Mouse (Mus musculus) kidney, embryonic 15.5 days (tissue): ENCODE data around the gene Plekha6. TPM values are rescaled to one million over a fixed set of nuclear protein-coding genes. Genes with fewer than 3 reads are reported as not detected.

Source experiments
- ATAC-seq: fragments of 200-750 bp; cut with Nextera tagmentation; replicated peaks from 2 replicates; pipeline ENCODE4 v1.8.0; 2017; ENCODE audit warnings: moderate TSS enrichment; ENCODE audit not compliant: low FRiP score
- H3K27ac ChIP-seq: fragments of 300-500 bp; sonication (generic); 2 replicates; pipeline ENCODE4 v1.5.1; 2015; ENCODE audit warnings: mild to moderate bottlenecking, inconsistent platforms
- H3K27me3 ChIP-seq: fragments of 300-500 bp; sonication (generic); 2 replicates; pipeline ENCODE4 v1.6.1; 2015; ENCODE audit warnings: inconsistent platforms
- H3K36me3 ChIP-seq: fragments of 300-500 bp; sonication (generic); 2 replicates; pipeline ENCODE4 v1.6.1; 2015; ENCODE audit warnings: inconsistent platforms
- H3K4me1 ChIP-seq: fragments of 300-500 bp; sonication (generic); 2 replicates; pipeline ENCODE4 v1.6.1; 2015; ENCODE audit warnings: inconsistent platforms
- H3K4me2 ChIP-seq: fragments of 300-500 bp; sonication (generic); 2 replicates; pipeline ENCODE4 v1.6.1; 2015; ENCODE audit warnings: moderate library complexity, mild to moderate bottlenecking, inconsistent platforms
- H3K4me3 ChIP-seq: fragments of 300-500 bp; sonication (generic); replicated peaks from 2 replicates; pipeline ENCODE4 v1.5.1; 2015; ENCODE audit warnings: mild to moderate bottlenecking, inconsistent platforms
- H3K9ac ChIP-seq: fragments of 300-500 bp; sonication (generic); 2 replicates; pipeline ENCODE4 v1.6.1; 2015; ENCODE audit warnings: mild to moderate bottlenecking, inconsistent platforms
- H3K9me3 ChIP-seq: fragments of 300-500 bp; sonication (generic); replicated peaks from 2 replicates; pipeline ENCODE4 v1.6.1; 2016; ENCODE audit warnings: inconsistent platforms
- whole genome bisulfite sequencing: fragments of 180-500 bp; shearing (Covaris S2); methylation state at CpG from one replicate; pipeline ENCODE4 v1.1.7; 2015; ENCODE audit warnings: mixed read lengths; 5-methylcytosine and 5-hydroxymethylcytosine counted together
- polyA plus RNA-seq: library from polyadenylated mRNA; unstranded; fragments of >200 nt; fragmentation: Nextera tagmentation; extraction: Ambion mirVana; gene quantifications from 2 replicates; pipeline ENCODE4 v1.2.1, GENCODE M21; 2015

Gene Plekha6
- polyA plus RNA-seq, 1 experiment from 2014 or later, result 6.9 TPM

GRCm38 (mm10) chr1:133254856-133255764, 91.1 kb downstream of the Plekha6 start:
- Histone ChIP-seq H3K9ac (0 out of 2 replicates have a peak overlapping the region, but pooled peaks have one; percentile 26), H3K27me3 (no peaks in the 10 kb centered on the region), H3K4me1 (peaks cover 80% of the 10 kb centered on the region), H3K4me2 (peak overlapping the region; percentile 24; the same call in 1 of the 2 replicates), H3K27ac (peak overlapping the region; percentile 91), H3K36me3 (no peaks in the 10 kb centered on the region), H3K4me3 (no peak overlapping the region), H3K9me3 (no peaks in the 10 kb centered on the region)
- 29% methylated on average over 9 of the region's 9 CpGs for WGBS
- no peak for ATAC-seq

GRCm38 (mm10) chr1:133255776-133256175, 91.8 kb downstream of the Plekha6 start:
- H3K36me3 ChIP-seq, result no peaks in the 10 kb centered on the region
- no peak overlapping the region for H3K4me3 ChIP-seq
- H3K9ac ChIP-seq, result no peak overlapping the region
- H3K4me2 ChIP-seq, result peak overlapping the region; percentile 24
- no peaks in the 10 kb centered on the region for H3K9me3 ChIP-seq
- H3K4me1 ChIP-seq, result peaks cover 74% of the 10 kb centered on the region
- H3K27me3 ChIP-seq, result no peaks in the 10 kb centered on the region
- peak overlapping the region; percentile 91 for H3K27ac ChIP-seq
- no peak for ATAC-seq
- WGBS, result 32% methylated on average over 5 of the region's 5 CpGs

- Histone ChIP-seq H3K9ac (no peak overlapping the region), H3K9me3 (no peaks in the 10 kb centered on the region), H3K36me3 (no peaks in the 10 kb centered on the region), H3K27me3 (no peaks in the 10 kb centered on the region), H3K4me1 (peaks cover 69% of the 10 kb centered on the region), H3K4me2 (peak overlapping the region; percentile 24), H3K27ac (peak overlapping the region; percentile 91), H3K4me3 (no peak overlapping the region)
- WGBS, result 71% methylated on average over 8 of the region's 8 CpGs
- no peak for ATAC-seq
These were observed 92.3 kb downstream of the Plekha6 start for GRCm38 (mm10) chr1:133256347-133256746.

GRCm38 (mm10) chr1:133258694-133259093, 94.7 kb downstream of the Plekha6 start:
- H3K4me3 ChIP-seq, result no peak overlapping the region
- no peak for ATAC-seq
- no peaks in the 10 kb centered on the region for H3K9me3 ChIP-seq
- no peak overlapping the region for H3K9ac ChIP-seq
- no peak overlapping the region for H3K4me2 ChIP-seq
- 63% methylated on average over 6 of the region's 6 CpGs for WGBS
- peaks cover 45% of the 10 kb centered on the region for H3K4me1 ChIP-seq
- H3K36me3 ChIP-seq, result 0 out of 2 replicates have a peak, but pooled peaks cover 4% of the 10 kb centered on the region
- H3K27me3 ChIP-seq, result no peaks in the 10 kb centered on the region
- no peak overlapping the region for H3K27ac ChIP-seq

GRCm38 (mm10) chr1:133262628-133263027, 98.6 kb downstream of the Plekha6 start:
- H3K36me3 ChIP-seq, result 0 out of 2 replicates have a peak, but pooled peaks cover 4% of the 10 kb centered on the region
- no peak overlapping the region for H3K4me3 ChIP-seq
- no peak for ATAC-seq
- no peak overlapping the region for H3K4me2 ChIP-seq
- no peak overlapping the region for H3K27ac ChIP-seq
- H3K27me3 ChIP-seq, result no peaks in the 10 kb centered on the region; the same call in 1 of the 2 replicates
- H3K9me3 ChIP-seq, result no peaks in the 10 kb centered on the region
- peaks cover 31% of the 10 kb centered on the region for H3K4me1 ChIP-seq
- WGBS, result 85% methylated on average over 6 of the region's 6 CpGs
- H3K9ac ChIP-seq, result no peak overlapping the region

GRCm38 (mm10) chr1:133263134-133263533, 99.1 kb downstream of the Plekha6 start:
- Histone ChIP-seq H3K9me3 (no peaks in the 10 kb centered on the region), H3K4me3 (no peak overlapping the region), H3K9ac (no peak overlapping the region), H3K27ac (no peak overlapping the region), H3K36me3 (0 out of 2 replicates have a peak, but pooled peaks cover 4% of the 10 kb centered on the region), H3K4me2 (no peak overlapping the region), H3K4me1 (peaks cover 32% of the 10 kb centered on the region), H3K27me3 (no peaks in the 10 kb centered on the region; the same call in 1 of the 2 replicates)
- WGBS, result 88% methylated on average over 7 of the region's 7 CpGs
- ATAC-seq, result no peak

GRCm38 (mm10) chr1:133264367-133264766, 100.4 kb downstream of the Plekha6 start:
- no peak overlapping the region for H3K4me2 ChIP-seq
- H3K9me3 ChIP-seq, result no peaks in the 10 kb centered on the region
- no peak overlapping the region for H3K9ac ChIP-seq
- H3K4me3 ChIP-seq, result no peak overlapping the region
- ATAC-seq, result no peak
- H3K36me3 ChIP-seq, result 0 out of 2 replicates have a peak, but pooled peaks cover 4% of the 10 kb centered on the region
- no peaks in the 10 kb centered on the region; the same call in 1 of the 2 replicates for H3K27me3 ChIP-seq
- H3K4me1 ChIP-seq, result peaks cover 31% of the 10 kb centered on the region
- WGBS, result 62% methylated on average over 12 of the region's 12 CpGs
- H3K27ac ChIP-seq, result 0 out of 2 replicates have a peak overlapping the region, but pooled peaks have one; percentile 3

GRCm38 (mm10) chr1:133265114-133265766, 101.2 kb downstream of the Plekha6 start:
- peak; percentile 73 for ATAC-seq
- Histone ChIP-seq H3K4me1 (peaks cover 34% of the 10 kb centered on the region), H3K9ac (no peak overlapping the region), H3K36me3 (0 out of 2 replicates have a peak, but pooled peaks cover 4% of the 10 kb centered on the region), H3K4me3 (no peak overlapping the region), H3K4me2 (no peak overlapping the region), H3K27me3 (no peaks in the 10 kb centered on the region; the same call in 1 of the 2 replicates), H3K9me3 (no peaks in the 10 kb centered on the region), H3K27ac (peak overlapping the region; percentile 3; the same call in 1 of the 2 replicates)
- 42% methylated on average over 11 of the region's 11 CpGs for WGBS

GRCm38 (mm10) chr1:133267094-133267493, 103.1 kb downstream of the Plekha6 start:
- H3K4me2 ChIP-seq, result no peak overlapping the region

GRCm38 (mm10) chr1:133267813-133268492, 103.9 kb downstream of the Plekha6 start:
- ATAC-seq, result no peak
- no peaks in the 10 kb centered on the region for H3K9me3 ChIP-seq
- H3K4me1 ChIP-seq, result peaks cover 35% of the 10 kb centered on the region
- no peak overlapping the region for H3K4me2 ChIP-seq
- no peaks in the 10 kb centered on the region; the same call in 1 of the 2 replicates for H3K27me3 ChIP-seq
- no peak overlapping the region for H3K4me3 ChIP-seq
- no peak overlapping the region for H3K27ac ChIP-seq
- WGBS, result 39% methylated on average over 10 of the region's 10 CpGs
- H3K36me3 ChIP-seq, result no peaks in the 10 kb centered on the region
- H3K9ac ChIP-seq, result no peak overlapping the region

More at GRCm38 (mm10) chr1:133267094-133267493, 103.1 kb downstream of the Plekha6 start:
- H3K9ac ChIP-seq, result no peak overlapping the region
- H3K27ac ChIP-seq, result no peak overlapping the region
- WGBS, result 59% methylated on average over 3 of the region's 3 CpGs
- no peaks in the 10 kb centered on the region; the same call in 1 of the 2 replicates for H3K27me3 ChIP-seq
- no peak for ATAC-seq
- no peaks in the 10 kb centered on the region for H3K9me3 ChIP-seq
- H3K4me1 ChIP-seq, result peaks cover 35% of the 10 kb centered on the region
- 0 out of 2 replicates have a peak, but pooled peaks cover 1% of the 10 kb centered on the region for H3K36me3 ChIP-seq
- no peak overlapping the region for H3K4me3 ChIP-seq

GRCm38 (mm10) chr1:133268503-133268902, 104.5 kb downstream of the Plekha6 start:
- Histone ChIP-seq H3K9ac (no peak overlapping the region), H3K27me3 (no peaks in the 10 kb centered on the region; the same call in 1 of the 2 replicates), H3K36me3 (no peaks in the 10 kb centered on the region), H3K9me3 (no peaks in the 10 kb centered on the region), H3K4me2 (no peak overlapping the region), H3K4me1 (peaks cover 35% of the 10 kb centered on the region), H3K27ac (no peak overlapping the region), H3K4me3 (no peak overlapping the region)
- ATAC-seq, result no peak
- WGBS, result 73% methylated on average over 3 of the region's 3 CpGs
